Mouse (Mus musculus): Measurements from ENCODE around the gene Duxf3. TPM values are rescaled to one million over a fixed set of nuclear protein-coding genes. Genes with fewer than 3 reads are reported as not detected.

Duxf3 gene
- polyA plus RNA-seq (2014; fragmentation: Illumina TruSeq; extraction: RNeasy Lipid Tissue Mini Kit (QIAGEN cat#74804); ENCODE audit: insufficient read depth, low read depth, low replicate concordance) = not detected

DNA sequence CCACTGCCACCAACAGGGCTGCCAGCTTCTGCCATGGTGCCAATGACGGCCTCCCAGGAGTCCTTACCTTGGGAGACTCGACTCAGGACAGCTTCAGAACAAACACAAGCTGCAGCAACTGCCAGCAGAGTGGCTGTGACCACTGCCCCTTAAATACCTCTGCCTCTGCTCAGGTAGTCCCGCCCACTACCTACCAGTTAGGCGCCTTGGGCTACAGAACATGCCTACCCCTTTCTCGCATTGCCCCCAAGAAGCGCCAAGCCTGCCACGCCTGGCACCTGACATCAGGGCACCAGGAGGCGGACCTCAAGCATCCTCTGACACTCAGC lies at the start of gene Duxf3:
Gene Duxf3 (minus strand): TSS at position 35 of the 329 bp plus-strand sequence.

GRCm38 (mm10) chr10:58255213-58255892 lies 22.9 kb upstream of the Duxf3 start, which contains the start of gene Gcc2:
Gene Gcc2 (plus strand): TSS chr10:58255497.

DNA sequence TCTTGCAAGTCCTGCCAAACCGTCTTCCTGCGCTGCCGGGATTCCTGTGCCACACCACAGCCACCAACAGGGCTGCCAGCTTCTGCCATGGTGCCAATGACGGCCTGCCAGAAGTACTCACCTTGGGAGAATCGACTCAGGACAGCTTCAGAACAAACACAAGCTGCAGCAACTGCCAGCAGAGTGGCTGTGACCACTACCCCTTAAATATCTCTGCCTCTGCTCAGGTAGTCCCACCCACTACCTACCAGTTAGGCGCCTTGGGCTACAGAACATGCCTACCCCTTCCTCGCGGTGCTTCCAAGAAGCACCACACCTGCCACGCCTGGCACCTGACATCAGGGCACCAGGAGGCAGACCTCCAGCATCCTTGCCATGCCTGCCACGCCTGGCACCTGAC lies 4.1 kb upstream of the Duxf3 start, which contains the start of gene Gm4981:
Gene Gm4981 (minus strand): TSS at position 89 of the 400 bp plus-strand sequence.

GRCm38 (mm10) chr10:58224827-58225785 lies 7.4 kb downstream of the Duxf3 start, which contains the start of gene AW822073:
Gene AW822073 (minus strand): TSS chr10:58224930.

Other genes starting within 250 kb of the Duxf3 start
- gene AW822073, start 7.7 kb downstream of the Duxf3 start, polyA plus RNA-seq (2014; fragmentation: Illumina TruSeq; extraction: RNeasy Lipid Tissue Mini Kit (QIAGEN cat#74804); ENCODE audit: insufficient read depth, low read depth, low replicate concordance) = not detected
- not detected for gene Gm4981, start 4.0 kb upstream of the Duxf3 start, polyA plus RNA-seq (2014; fragmentation: Illumina TruSeq; extraction: RNeasy Lipid Tissue Mini Kit (QIAGEN cat#74804); ENCODE audit: insufficient read depth, low read depth, low replicate concordance)
- 22.7 TPM for gene Gcc2, start 22.8 kb upstream of the Duxf3 start, polyA plus RNA-seq (2014; fragmentation: Illumina TruSeq; extraction: RNeasy Lipid Tissue Mini Kit (QIAGEN cat#74804); ENCODE audit: insufficient read depth, low read depth, low replicate concordance)
- gene Lims1, start 90.8 kb upstream of the Duxf3 start, polyA plus RNA-seq (2014; fragmentation: Illumina TruSeq; extraction: RNeasy Lipid Tissue Mini Kit (QIAGEN cat#74804); ENCODE audit: insufficient read depth, low read depth, low replicate concordance) = 51.9 TPM
- 14.9 TPM for gene Ranbp2, start 214.2 kb upstream of the Duxf3 start, polyA plus RNA-seq (2014; fragmentation: Illumina TruSeq; extraction: RNeasy Lipid Tissue Mini Kit (QIAGEN cat#74804); ENCODE audit: insufficient read depth, low read depth, low replicate concordance)

All from lung, adult 10 weeks (tissue).